Mouse (Mus musculus) liver, embryonic 14.5 days (tissue): ENCODE measurements at regions not wholly inside any gene's neighbourhood (a gene's known extent, or its start where the extent isn't known, plus 50 kb on each side); places are given as distances from the start of the nearest gene placed in this dataset.

Experiments used
- ATAC-seq: fragments of 200-750 bp; cut with Nextera tagmentation; 2 replicates; pipeline ENCODE4 v1.8.0; 2017; ENCODE audit warnings: moderate number of reproducible peaks, mild to moderate bottlenecking, moderate library complexity; ENCODE audit not compliant: insufficient read depth
- DNase-seq, 3 experiments: peaks; one replicate each; pipeline ENCODE4 v3.0.0-alpha.2; 2012 to 2013; ENCODE audit warnings: low read depth in 3 of 3, low spot score in 3 of 3
- H3K27ac ChIP-seq: fragments of 300-500 bp; sonication (generic); 2 replicates; pipeline ENCODE4 v1.5.1; 2014; ENCODE audit warnings: moderate library complexity, mild to moderate bottlenecking, control low read depth, inconsistent platforms
- H3K27me3 ChIP-seq: fragments of 300-500 bp; sonication (generic); 2 replicates; pipeline ENCODE4 v1.6.1; 2014; ENCODE audit warnings: mild to moderate bottlenecking, low read length, moderate library complexity; ENCODE audit not compliant: control insufficient read depth, insufficient read depth
- H3K36me3 ChIP-seq: fragments of 300-500 bp; sonication (generic); replicated peaks from 2 replicates; pipeline ENCODE4 v1.6.1; 2014; ENCODE audit warnings: low read depth; ENCODE audit not compliant: control insufficient read depth, insufficient read depth
- H3K4me1 ChIP-seq, 2 experiments: fragments of 200-500 bp in 1 of 2; fragments of 300-500 bp in 1 of 2; sonication (generic) in 1 of 2; replicated peaks; 2 replicates each; pipeline ENCODE4 v1.6.1; 2012 to 2014; ENCODE audit warnings: antibody characterized with exemption in 1 of 2, inconsistent platforms in 1 of 2, low read length in 1 of 2; ENCODE audit not compliant: control insufficient read depth in 2 of 2, insufficient read depth in 2 of 2
- H3K4me2 ChIP-seq: fragments of 300-500 bp; sonication (generic); 2 replicates; pipeline ENCODE4 v1.6.1; 2014; ENCODE audit warnings: low read depth, mild to moderate bottlenecking, control low read depth, moderate library complexity
- H3K4me3 ChIP-seq, 2 experiments: fragments of 200-500 bp in 1 of 2; fragments of 300-500 bp in 1 of 2; sonication (generic) in 1 of 2; 2 replicates each; pipeline ENCODE4 v1.5.1; 2012 to 2014; ENCODE audit warnings: low read depth in 2 of 2, low read length in 2 of 2, mild to moderate bottlenecking in 2 of 2, control low read depth in 1 of 2, inconsistent platforms in 1 of 2, moderate library complexity in 1 of 2; ENCODE audit not compliant: insufficient read depth in 1 of 2
- H3K9ac ChIP-seq: fragments of 300-500 bp; sonication (generic); replicated peaks from 2 replicates; pipeline ENCODE4 v1.6.1; 2014; ENCODE audit warnings: mild to moderate bottlenecking, control low read depth, moderate library complexity
- H3K9me3 ChIP-seq: fragments of 300-500 bp; sonication (generic); 2 replicates; pipeline ENCODE4 v1.6.1; 2016; ENCODE audit warnings: low read length, mixed read lengths; ENCODE audit not compliant: control insufficient read depth
- CTCF ChIP-seq: IDR thresholded peaks from 2 replicates; pipeline ENCODE4 v1.5.1; 2016; ENCODE audit warnings: antibody characterized with exemption, low read depth, control low read depth
- EP300 ChIP-seq: IDR thresholded peaks from 2 replicates; pipeline ENCODE4 v1.6.1; 2016; ENCODE audit warnings: antibody characterized with exemption, low read depth
- WGBS: fragments of 180-500 bp; shearing (Covaris S2); extraction: QIAGEN DNeasy Blood & Tissue Kit; methylation state at CpG from one replicate; pipeline ENCODE4 v1.1.7; 2014; ENCODE audit not compliant: insufficient replicate concordance; 5-methylcytosine and 5-hydroxymethylcytosine counted together

DNA sequence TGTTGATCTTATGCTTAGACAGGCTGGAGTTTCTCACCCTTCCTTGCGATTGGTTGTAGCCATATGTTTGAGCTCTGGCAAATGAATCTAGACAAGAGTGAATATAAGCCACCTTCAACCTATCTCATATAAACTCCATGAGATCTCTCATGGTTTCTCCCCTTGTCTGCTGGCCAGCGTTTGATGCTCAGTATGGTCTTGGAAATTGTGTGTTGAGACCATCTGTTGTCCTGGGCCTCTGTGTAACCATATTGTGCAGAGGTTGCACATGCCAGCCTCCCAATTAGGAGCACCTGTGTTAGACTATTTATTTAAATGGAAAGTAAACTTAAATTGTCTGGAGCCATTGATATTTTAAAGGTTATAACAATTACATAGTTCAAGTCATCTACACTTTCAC lies 301.5 kb upstream of the 5930422O12Rik start:
- Histone ChIP-seq H3K27me3 (no peaks in the 10 kb centered on the region), H3K9me3 (no peaks in the 10 kb centered on the region), H3K27ac (no peak overlapping the region), H3K4me2 (no peak overlapping the region), H3K36me3 (no peaks in the 10 kb centered on the region), H3K4me3 (no peak overlapping the region), H3K4me1 (no peaks in the 10 kb centered on the region), H3K9ac (no peak overlapping the region)
- ATAC-seq, result no peak
- 60% methylated on average over 2 of the region's 2 CpGs for WGBS
- TF ChIP-seq EP300 (no peak), CTCF (no peak)
- no peak for DNase-seq

GRCm38 (mm10) chr8:33138874-33139273 lies 289.6 kb upstream of the 5930422O12Rik start:
- Histone ChIP-seq H3K9ac (no peak overlapping the region), H3K27ac (no peak overlapping the region), H3K4me2 (no peak overlapping the region), H3K36me3 (no peaks in the 10 kb centered on the region), H3K9me3 (no peaks in the 10 kb centered on the region), H3K4me1 (no peaks in the 10 kb centered on the region), H3K27me3 (no peaks in the 10 kb centered on the region), H3K4me3 (no peak overlapping the region)
- TF ChIP-seq EP300, result no peak
- no peak for TF ChIP-seq CTCF
- WGBS, result 39% methylated on average over 2 of the region's 2 CpGs
- DNase-seq (no peak), ATAC-seq (no peak)

GRCm38 (mm10) chr8:33139850-33140249 lies 288.7 kb upstream of the 5930422O12Rik start:
- no peak overlapping the region for H3K9ac ChIP-seq
- H3K27ac ChIP-seq, result no peak overlapping the region
- no peak overlapping the region for H3K4me2 ChIP-seq
- DNase-seq (no peak), ATAC-seq (no peak)
- no peak overlapping the region for H3K4me3 ChIP-seq
- no peaks in the 10 kb centered on the region for H3K9me3 ChIP-seq
- TF ChIP-seq CTCF (no peak), EP300 (no peak)
- WGBS, result 49% methylated on average over 2 of the region's 2 CpGs
- H3K27me3 ChIP-seq, result no peaks in the 10 kb centered on the region
- H3K36me3 ChIP-seq, result no peaks in the 10 kb centered on the region
- H3K4me1 ChIP-seq, result no peaks in the 10 kb centered on the region

DNA sequence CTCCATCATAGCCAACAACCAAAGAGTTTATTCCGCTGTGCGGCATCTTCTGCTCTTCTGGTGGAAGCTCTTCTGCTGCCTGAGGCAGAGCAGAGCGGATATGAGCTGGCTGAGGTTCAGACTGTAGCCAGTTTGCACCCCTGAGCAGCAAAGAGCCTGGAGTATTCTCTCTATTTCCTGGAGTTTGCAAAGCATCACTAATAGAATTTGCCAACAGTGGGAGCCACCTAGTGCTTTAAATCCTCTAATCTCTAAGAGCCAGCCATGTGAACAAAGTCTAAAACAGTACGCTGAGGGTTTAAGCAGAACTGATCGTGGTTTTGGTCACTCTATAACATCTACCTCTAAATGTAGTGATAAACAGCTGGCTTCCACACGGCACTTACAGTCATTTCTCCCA lies 250.9 kb upstream of the 5930422O12Rik start:
- Histone ChIP-seq H3K4me2 (no peak overlapping the region), H3K4me1 (no peaks in the 10 kb centered on the region), H3K9me3 (no peaks in the 10 kb centered on the region), H3K27ac (no peak overlapping the region), H3K4me3 (no peak overlapping the region), H3K27me3 (no peaks in the 10 kb centered on the region), H3K9ac (no peak overlapping the region), H3K36me3 (no peaks in the 10 kb centered on the region)
- DNase-seq (no peak), ATAC-seq (no peak)
- WGBS, result 61% methylated on average over 6 of the region's 6 CpGs
- no peak for TF ChIP-seq EP300
- TF ChIP-seq CTCF, result no peak

GRCm38 (mm10) chr8:33183029-33183428 lies 245.5 kb upstream of the 5930422O12Rik start:
- DNase-seq (no peak), ATAC-seq (no peak)
- Histone ChIP-seq H3K9ac (no peak overlapping the region), H3K4me1 (no peaks in the 10 kb centered on the region), H3K27ac (no peak overlapping the region), H3K27me3 (no peaks in the 10 kb centered on the region), H3K36me3 (no peaks in the 10 kb centered on the region), H3K4me2 (no peak overlapping the region), H3K9me3 (no peaks in the 10 kb centered on the region), H3K4me3 (no peak overlapping the region)
- TF ChIP-seq CTCF (no peak), EP300 (no peak)
- WGBS, result 71% methylated on average over 9 of the region's 9 CpGs
